Mouse (Mus musculus): ENCODE data around the gene Tspan4. TPM values are rescaled to one million over a fixed set of nuclear protein-coding genes. Genes with fewer than 3 reads are reported as not detected.

The Tspan4 gene
- polyA plus RNA-seq, 1 experiment from 2014 or later: 78.2 TPM

DNA sequence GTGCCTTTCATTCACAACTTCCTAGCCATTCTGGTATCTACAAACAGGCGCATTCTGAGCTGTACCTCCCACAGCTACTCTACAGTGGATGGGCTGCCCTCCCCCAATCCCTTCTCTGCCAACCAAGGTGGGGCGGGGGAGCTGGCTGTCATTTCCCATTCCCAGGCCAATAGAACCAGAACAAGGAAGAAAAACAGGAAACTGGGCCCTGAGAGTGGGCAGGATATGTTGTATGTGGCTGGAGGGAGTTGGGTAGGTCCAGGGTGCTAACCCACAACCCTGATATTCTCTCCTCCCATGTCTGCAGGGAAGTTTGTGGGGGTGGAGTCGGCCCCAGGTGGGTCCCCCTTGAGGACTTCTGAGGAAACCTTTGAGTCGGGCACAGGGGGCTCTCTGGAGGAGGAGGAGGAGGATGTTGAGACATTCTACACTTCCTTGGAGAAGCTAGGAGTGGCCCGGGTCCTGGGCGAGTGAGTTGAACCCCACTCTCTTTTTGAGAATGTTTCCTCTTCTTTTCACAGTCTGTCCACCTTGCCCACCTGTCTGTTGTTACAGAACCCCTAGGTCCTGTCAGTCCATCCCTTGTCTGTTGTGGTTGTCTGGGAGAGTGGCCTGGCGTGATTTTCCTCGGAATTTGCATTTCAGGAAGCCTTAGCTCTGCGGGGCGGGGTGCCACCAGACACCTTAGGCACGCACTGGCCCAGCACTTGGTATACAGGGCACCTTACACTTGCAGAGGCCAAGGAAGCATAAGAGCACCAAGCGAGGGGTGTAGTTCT lies 11.0 kb upstream of the Tspan4 start:
- Histone ChIP-seq H3K4me3 (ENCODE audit: low read depth, low read length) (peak overlapping the region; percentile 32), H3K4me1 (replicated peaks; ENCODE audit: control insufficient read depth, insufficient read depth, low read length) (peaks cover 33% of the 10 kb centered on the region), H3K4me2 (peak overlapping the region; percentile 55), H3K27ac (ENCODE audit: low read depth, low read length) (no peak overlapping the region), H3K27me3 (replicated peaks; ENCODE audit: control insufficient read depth, insufficient read depth, low read length) (peaks cover 57% of the 10 kb centered on the region), H3K9me3 (ENCODE audit: control insufficient read depth, low read length) (no peaks in the 10 kb centered on the region), H3K9ac (ENCODE audit: low read depth, low read length) (no peak overlapping the region), H3K36me3 (ENCODE audit: control insufficient read depth, insufficient read depth, low read length) (no peaks in the 10 kb centered on the region)
- ATAC-seq (replicated peaks; ENCODE audit: low FRiP score): no peak
- no peak for DNase-seq (ENCODE audit: low spot score)
- 22% methylated on average over 12 of the region's 12 CpGs for WGBS

DNA sequence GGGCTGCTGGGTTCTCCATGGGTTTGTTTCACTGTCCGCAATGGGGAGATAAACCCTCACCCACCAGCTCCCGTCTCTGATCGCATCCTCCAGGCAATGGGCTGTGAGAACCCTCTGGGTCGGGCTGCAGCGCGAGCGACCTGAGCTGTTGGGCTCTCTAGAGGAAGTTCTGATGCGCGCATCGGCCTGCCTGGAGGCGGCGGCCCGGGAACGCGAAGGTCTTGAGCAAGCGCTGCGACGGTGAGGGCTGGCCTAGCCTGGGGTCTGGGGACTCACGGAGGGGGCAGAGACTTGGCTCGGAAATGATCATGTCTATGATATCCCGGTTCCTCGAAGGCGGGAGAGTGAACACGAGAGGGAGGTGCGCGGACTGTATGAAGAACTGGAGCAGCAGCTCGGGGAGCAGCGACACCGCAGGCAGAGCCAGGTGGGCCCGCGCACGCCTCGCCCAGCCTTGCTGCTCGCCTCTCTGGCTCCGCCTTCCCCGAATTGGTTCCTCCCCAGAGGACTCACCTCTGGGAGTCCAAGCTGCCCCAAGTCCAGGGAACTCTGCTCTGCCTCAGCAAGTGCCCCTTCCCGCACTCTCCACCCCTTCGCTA lies 10.3 kb upstream of the Tspan4 start:
- no peak overlapping the region for H3K27ac ChIP-seq (ENCODE audit: low read depth, low read length)
- H3K4me1 ChIP-seq (replicated peaks; ENCODE audit: control insufficient read depth, insufficient read depth, low read length): peaks cover 40% of the 10 kb centered on the region
- peak overlapping the region; percentile 21 for H3K9ac ChIP-seq (ENCODE audit: low read depth, low read length)

GRCm38 (mm10) chr7:141465388-141466044 lies 9.5 kb upstream of the Tspan4 start:
- peaks cover 41% of the 10 kb centered on the region for H3K4me1 ChIP-seq (replicated peaks; ENCODE audit: control insufficient read depth, insufficient read depth, low read length)
- WGBS: 42% methylated on average over 9 of the region's 10 CpGs
- DNase-seq (ENCODE audit: low spot score) (no peak), ATAC-seq (replicated peaks; ENCODE audit: low FRiP score) (no peak)
- H3K4me3 ChIP-seq (ENCODE audit: low read depth, low read length): no peak overlapping the region
- peak overlapping the region; percentile 55; the same call in 1 of the 2 replicates for H3K4me2 ChIP-seq
- no peak overlapping the region for H3K9ac ChIP-seq (ENCODE audit: low read depth, low read length)
- H3K27ac ChIP-seq (ENCODE audit: low read depth, low read length): no peak overlapping the region
- H3K36me3 ChIP-seq (ENCODE audit: control insufficient read depth, insufficient read depth, low read length): peaks cover 5% of the 10 kb centered on the region
- peaks cover 51% of the 10 kb centered on the region for H3K27me3 ChIP-seq (replicated peaks; ENCODE audit: control insufficient read depth, insufficient read depth, low read length)
- no peaks in the 10 kb centered on the region for H3K9me3 ChIP-seq (ENCODE audit: control insufficient read depth, low read length)

More for the DNA sequence above, 10.3 kb upstream of the Tspan4 start:
- Histone ChIP-seq H3K4me3 (ENCODE audit: low read depth, low read length) (peak overlapping the region; percentile 32), H3K36me3 (ENCODE audit: control insufficient read depth, insufficient read depth, low read length) (no peaks in the 10 kb centered on the region; the same call in 1 of the 2 replicates), H3K4me2 (peak overlapping the region; percentile 55), H3K9me3 (ENCODE audit: control insufficient read depth, low read length) (no peaks in the 10 kb centered on the region), H3K27me3 (replicated peaks; ENCODE audit: control insufficient read depth, insufficient read depth, low read length) (peaks cover 55% of the 10 kb centered on the region)
- DNase-seq (ENCODE audit: low spot score) (no peak), ATAC-seq (replicated peaks; ENCODE audit: low FRiP score) (no peak)
- 9% methylated on average over 38 of the region's 38 CpGs for WGBS

GRCm38 (mm10) chr7:141466045-141466394 lies 9.0 kb upstream of the Tspan4 start:
- peaks cover 46% of the 10 kb centered on the region for H3K27me3 ChIP-seq (replicated peaks; ENCODE audit: control insufficient read depth, insufficient read depth, low read length)
- H3K9me3 ChIP-seq (ENCODE audit: control insufficient read depth, low read length): no peaks in the 10 kb centered on the region
- WGBS: 57% methylated on average over 7 of the region's 7 CpGs
- peaks cover 41% of the 10 kb centered on the region for H3K4me1 ChIP-seq (replicated peaks; ENCODE audit: control insufficient read depth, insufficient read depth, low read length)
- H3K36me3 ChIP-seq (ENCODE audit: control insufficient read depth, insufficient read depth, low read length): peaks cover 10% of the 10 kb centered on the region
- no peak for ATAC-seq (replicated peaks; ENCODE audit: low FRiP score)
- no peak overlapping the region for H3K9ac ChIP-seq (ENCODE audit: low read depth, low read length)
- H3K4me2 ChIP-seq: 0 out of 2 replicates have a peak overlapping the region, but pooled peaks have one; percentile 2
- no peak overlapping the region for H3K4me3 ChIP-seq (ENCODE audit: low read depth, low read length)
- H3K27ac ChIP-seq (ENCODE audit: low read depth, low read length): no peak overlapping the region
- DNase-seq (ENCODE audit: low spot score): no peak

- Histone ChIP-seq H3K9ac (ENCODE audit: low read depth, low read length) (peak overlapping the region; percentile 85), H3K27me3 (replicated peaks; ENCODE audit: control insufficient read depth, insufficient read depth, low read length) (peaks cover 40% of the 10 kb centered on the region), H3K36me3 (ENCODE audit: control insufficient read depth, insufficient read depth, low read length) (peaks cover 14% of the 10 kb centered on the region), H3K4me3 (ENCODE audit: low read depth, low read length) (peak overlapping the region; percentile 78), H3K9me3 (ENCODE audit: control insufficient read depth, low read length) (no peaks in the 10 kb centered on the region), H3K4me2 (peak overlapping the region; percentile 88), H3K27ac (ENCODE audit: low read depth, low read length) (peak overlapping the region; percentile 72; the same call in 1 of the 2 replicates), H3K4me1 (replicated peaks; ENCODE audit: control insufficient read depth, insufficient read depth, low read length) (peaks cover 41% of the 10 kb centered on the region)
- WGBS: 60% methylated on average over 10 of the region's 10 CpGs
- ATAC-seq (replicated peaks; ENCODE audit: low FRiP score): no peak
- no peak for DNase-seq (ENCODE audit: low spot score)
These were observed 8.4 kb upstream of the Tspan4 start for GRCm38 (mm10) chr7:141466607-141467148.

DNA sequence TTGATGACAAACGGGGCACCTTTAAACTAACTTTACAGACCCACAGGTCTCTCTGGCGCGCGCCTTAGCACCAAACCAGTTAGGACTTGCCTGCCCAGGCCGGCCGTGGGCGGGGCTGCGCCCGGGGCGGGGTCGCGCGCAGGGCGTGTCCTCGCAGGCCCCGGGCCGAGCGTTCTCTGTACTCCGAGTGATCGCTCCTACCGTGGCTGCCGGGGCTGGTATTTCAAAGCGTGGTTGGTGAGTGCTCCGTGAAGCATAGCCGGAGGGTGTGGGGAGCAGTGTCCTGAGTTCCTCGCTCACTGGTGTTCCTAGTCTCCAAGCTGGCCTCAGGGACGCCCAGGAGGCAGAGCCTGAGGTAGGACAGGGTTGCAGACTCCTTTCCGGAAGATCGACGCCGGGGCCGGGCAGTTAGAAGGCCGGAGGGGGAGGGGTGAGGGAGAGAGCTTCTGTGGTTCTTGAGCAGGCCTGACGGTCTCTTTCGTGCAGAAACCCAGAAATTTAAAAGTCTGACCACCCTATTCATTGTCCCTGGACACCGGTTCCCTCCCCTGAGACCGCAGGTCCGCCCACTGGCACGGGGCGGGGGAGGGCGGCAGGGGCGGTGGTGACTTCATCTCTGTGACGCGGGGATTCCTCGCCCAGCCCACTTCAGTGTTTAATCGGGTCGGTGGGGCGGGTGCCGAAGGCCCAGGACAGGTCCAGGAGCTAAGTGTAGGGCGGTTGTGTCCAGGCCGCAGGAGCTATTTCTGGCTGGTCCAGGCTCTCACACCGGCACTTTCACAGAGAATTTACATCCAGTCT lies 7.6 kb upstream of the Tspan4 start, which contains the start of gene Cd151:
Gene Cd151 (plus strand): TSS at position 163 of the 801 bp plus-strand sequence.
- Histone ChIP-seq H3K27ac (ENCODE audit: low read depth, low read length) (peak within 1 kb of the TSS; percentile 72), H3K4me1 (replicated peaks; ENCODE audit: control insufficient read depth, insufficient read depth, low read length) (peaks cover 39% of the 10 kb centered on the region), H3K4me2 (peak within 1 kb of the TSS; percentile 88), H3K9ac (ENCODE audit: low read depth, low read length) (peak within 1 kb of the TSS; percentile 85), H3K4me3 (ENCODE audit: low read depth, low read length) (peak within 1 kb of the TSS; percentile 78), H3K27me3 (replicated peaks; ENCODE audit: control insufficient read depth, insufficient read depth, low read length) (peaks cover 32% of the 10 kb centered on the region), H3K9me3 (ENCODE audit: control insufficient read depth, low read length) (no peaks in the 10 kb centered on the region), H3K36me3 (ENCODE audit: control insufficient read depth, insufficient read depth, low read length) (peaks cover 18% of the 10 kb centered on the region)
- WGBS: under 1% methylated on average over 52 of the region's 52 CpGs
- peak; percentile 81 for ATAC-seq (replicated peaks; ENCODE audit: low FRiP score)
- peak; percentile 91 for DNase-seq (ENCODE audit: low spot score)

DNA sequence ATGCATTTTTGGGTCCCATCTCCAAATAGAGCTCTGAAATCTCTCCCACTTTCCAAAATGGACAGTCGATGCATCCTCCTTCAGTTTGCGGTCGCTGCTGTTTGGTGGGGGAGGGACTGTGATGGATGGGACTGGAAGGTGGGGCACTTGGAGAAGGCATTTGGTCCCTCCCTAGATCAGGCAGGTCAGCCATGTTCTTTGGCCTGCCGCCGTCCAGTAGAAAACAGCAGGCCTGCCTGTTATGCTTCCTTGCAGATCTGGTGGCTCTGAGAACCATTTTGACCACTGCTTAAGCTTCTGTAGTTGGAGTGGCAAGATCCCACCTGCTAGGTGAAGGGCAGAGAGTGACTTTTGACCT lies 6.9 kb upstream of the Tspan4 start:
- Histone ChIP-seq H3K9me3 (ENCODE audit: control insufficient read depth, low read length) (no peaks in the 10 kb centered on the region), H3K27ac (ENCODE audit: low read depth, low read length) (peak overlapping the region; percentile 72), H3K4me2 (peak overlapping the region; percentile 88), H3K36me3 (ENCODE audit: control insufficient read depth, insufficient read depth, low read length) (peaks cover 23% of the 10 kb centered on the region), H3K4me1 (replicated peaks; ENCODE audit: control insufficient read depth, insufficient read depth, low read length) (peaks cover 39% of the 10 kb centered on the region), H3K9ac (ENCODE audit: low read depth, low read length) (peak overlapping the region; percentile 85), H3K27me3 (replicated peaks; ENCODE audit: control insufficient read depth, insufficient read depth, low read length) (peaks cover 26% of the 10 kb centered on the region), H3K4me3 (ENCODE audit: low read depth, low read length) (peak overlapping the region; percentile 78)
- 20% methylated on average over 5 of the region's 5 CpGs for WGBS
- no peak for DNase-seq (ENCODE audit: low spot score)
- ATAC-seq (replicated peaks; ENCODE audit: low FRiP score): no peak
